Mouse (Mus musculus) frontal cortex, adult (tissue): ENCODE results near the gene Catsper2.
"Not testable (repeated sequence)": the region's sequence is repeated elsewhere in the genome, so short reads cannot be mapped to it uniquely, and the experiment has no call there.

Source experiments
- ATAC-seq: cut with Nextera tagmentation; 2 replicates; pipeline ENCODE4 v1.9.2; 2017; ENCODE audit warnings: mild to moderate bottlenecking, moderate library complexity, mixed read lengths; ENCODE audit not compliant: low TSS enrichment

Catsper2 gene

DNA sequence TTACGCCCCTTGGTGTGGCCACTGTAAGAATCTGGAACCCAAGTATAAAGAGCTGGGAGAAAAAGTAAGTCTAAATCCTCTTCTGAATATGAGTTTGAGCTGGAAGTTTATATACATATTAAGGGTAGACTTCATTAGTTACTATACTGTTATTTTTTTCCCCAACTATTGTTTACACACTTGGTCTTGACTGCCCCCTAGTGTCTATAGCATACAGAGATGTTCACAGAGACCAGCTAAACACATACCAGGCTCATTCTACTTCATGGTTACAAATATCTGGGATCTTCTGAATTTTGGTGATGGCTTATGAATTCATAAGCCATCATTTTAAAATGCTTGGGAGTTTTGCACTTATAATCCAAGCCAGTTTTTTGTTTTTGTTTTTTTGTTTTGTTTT lies 21.3 kb upstream of the Catsper2 start:
- ATAC-seq = no peak

DNA sequence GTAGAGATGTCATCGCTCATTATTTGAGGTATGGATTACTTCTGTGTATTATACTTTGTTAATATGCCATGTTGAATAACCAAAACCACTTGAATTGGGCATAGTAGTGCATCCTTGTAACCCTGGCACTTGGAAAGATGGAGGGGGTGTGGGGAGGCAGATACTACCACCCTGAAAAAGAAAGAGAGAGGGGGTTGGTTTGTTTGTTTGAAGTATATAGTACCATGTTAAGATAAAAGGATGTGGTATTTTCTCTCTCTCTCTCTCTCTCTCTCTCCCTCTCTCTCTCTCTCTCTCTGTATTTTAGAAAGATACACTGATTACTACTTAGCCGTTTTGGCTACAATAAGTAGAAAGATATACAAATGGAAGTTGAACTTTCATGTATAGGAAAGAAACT lies 12.3 kb upstream of the Catsper2 start:
- no peak for ATAC-seq

DNA sequence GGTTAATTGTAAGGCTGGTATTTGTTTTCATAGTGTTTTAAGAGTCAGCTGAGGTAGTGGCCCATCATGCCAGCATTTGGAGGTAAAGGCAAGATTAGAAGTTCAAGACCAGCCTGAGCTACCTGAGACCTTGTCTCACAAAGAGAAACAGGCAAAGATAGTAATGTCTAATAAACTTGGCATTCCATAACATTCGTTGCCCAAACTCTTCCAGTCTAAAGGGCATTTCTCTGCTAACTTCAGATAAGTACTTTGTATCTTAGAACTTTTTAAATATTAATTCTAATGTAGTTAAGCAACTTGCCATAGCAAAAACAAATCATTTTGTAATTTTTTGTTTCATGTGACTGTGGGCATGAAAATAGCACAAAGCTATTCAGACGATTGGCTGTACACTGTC lies 9.6 kb upstream of the Catsper2 start:
- ATAC-seq = no peak

DNA sequence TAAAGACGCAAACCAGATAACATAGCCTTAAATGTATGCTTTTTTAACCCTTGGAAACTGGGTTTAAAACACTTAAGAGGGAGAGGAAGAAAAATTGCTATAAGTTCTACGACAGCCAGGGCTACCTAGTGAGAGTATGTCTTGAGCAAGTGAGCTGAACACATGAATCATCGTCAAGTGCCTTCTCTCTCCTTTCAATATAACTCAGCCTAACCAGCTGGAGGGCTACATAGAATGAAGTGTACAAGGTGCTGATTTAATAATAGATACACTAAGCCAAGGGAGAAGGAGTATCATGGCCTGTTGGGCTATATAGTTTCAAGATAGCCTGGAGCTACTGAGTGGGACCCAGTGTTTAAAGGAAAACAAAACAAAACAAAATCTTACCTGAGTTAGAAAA lies 4.9 kb upstream of the Catsper2 start:
- no peak for ATAC-seq

DNA sequence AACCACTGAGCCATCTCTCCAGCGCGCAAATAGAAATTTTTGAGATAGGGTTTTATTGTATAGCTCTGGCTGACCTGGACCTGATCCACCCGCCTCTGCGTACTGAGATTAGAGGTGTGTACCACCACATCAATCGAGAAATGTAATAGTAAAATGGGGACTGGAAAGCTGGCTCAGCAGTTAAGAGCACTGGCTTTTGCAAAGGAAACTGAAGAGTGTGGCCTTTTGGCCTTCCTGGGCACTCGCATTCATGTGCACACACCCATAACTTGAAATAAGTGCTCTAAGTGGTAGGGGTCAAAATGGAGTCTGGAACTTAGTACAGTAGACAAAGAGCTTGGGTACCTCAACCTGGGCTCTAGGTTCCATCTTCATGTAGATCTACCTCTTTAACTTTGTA lies 2.8 kb upstream of the Catsper2 start:
- ATAC-seq = no peak

DNA sequence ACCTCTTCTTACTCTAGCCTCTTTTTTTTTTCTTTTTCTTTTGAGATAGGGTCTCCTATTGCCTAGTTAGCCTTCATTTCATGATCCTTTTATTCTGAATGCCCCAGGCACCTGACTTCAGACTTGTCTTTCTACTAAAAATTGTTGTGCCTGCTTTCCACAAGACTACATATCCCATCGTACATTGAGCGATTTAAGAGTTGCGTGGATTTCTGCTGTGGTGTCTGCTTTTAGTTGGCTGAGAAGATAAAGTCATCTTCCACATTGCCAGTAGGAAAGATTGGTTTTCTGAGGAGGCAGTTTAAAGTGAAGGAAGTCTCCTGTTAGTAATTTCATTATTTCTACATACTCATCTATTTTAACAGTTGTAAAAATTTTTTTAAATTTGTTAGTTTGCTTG lies 2.0 kb upstream of the Catsper2 start:
- ATAC-seq = no peak

DNA sequence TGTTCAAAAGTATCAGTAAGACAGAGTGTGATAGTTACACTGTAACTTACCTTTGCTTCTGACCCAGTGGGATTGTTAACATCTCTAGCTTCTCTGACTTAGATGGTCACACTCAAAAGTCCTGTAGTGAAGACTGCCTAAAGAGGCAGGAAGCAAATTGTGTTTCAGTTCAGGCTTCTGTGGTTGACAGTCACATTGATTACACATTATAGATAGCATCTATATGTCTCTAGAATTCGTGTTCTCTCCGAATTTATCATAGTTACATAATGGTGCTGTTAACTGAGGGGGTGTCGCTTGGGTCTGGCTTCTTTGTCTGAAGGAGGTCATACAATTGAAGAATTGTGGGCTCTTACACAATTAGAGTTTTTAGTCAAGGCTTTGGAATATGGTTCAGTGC lies 1.5 kb upstream of the Catsper2 start:
- ATAC-seq = no peak

DNA sequence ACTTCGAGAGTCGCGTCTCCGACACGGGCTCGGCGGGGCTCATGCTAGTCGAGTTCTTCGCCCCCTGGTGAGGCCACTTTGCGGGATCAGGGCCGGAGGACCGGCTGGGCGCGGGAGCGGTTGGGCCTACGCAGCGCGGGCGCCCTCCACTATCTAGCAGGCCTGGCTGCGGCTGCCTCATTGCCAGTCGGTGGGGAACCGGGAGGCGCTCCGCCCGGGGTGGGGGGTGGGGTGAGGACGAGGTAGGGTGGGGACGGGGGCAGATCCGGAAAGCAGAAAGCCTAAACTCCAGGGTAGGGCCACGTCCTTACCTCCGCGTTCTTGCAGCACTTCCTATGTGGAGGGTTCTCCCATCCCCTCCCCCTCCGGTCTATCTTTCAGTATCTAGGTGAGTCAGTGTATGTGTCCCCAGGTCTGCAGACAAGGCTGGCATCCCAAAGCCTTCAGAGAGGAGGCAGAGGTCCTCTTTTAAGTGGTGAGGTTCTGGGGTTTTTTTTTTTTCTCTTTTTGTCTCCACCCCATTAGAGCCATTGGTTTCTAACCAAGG lies 620 bp upstream of the Catsper2 start:
- ATAC-seq = peak; percentile 36

DNA sequence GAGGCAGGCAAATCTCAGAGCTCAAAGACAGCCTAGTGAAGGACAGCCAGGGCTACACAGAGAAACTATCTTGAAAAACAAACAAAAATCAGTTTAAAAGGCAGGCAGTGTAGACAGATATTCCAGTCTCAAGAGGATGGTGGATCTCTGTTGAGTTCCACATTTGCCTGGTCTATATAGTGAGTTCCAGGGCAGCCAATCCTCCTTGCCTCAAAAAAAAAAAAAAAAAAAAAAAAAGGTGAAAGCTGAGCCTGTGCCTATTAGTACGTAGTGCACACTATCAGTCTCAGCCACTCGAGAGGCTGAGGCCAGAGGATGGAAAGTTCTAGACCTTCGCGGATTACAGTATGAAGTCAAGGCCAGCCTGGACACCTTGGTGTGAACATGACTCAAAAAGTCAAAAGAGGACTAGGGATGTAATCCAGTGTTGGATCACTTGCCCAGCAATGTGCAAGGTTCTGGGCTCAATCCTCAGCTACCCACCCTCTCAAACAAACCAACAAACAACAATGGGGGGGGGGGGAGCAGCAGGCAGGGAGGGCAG lies 677 bp downstream of the Catsper2 start:
- ATAC-seq = no peak

DNA sequence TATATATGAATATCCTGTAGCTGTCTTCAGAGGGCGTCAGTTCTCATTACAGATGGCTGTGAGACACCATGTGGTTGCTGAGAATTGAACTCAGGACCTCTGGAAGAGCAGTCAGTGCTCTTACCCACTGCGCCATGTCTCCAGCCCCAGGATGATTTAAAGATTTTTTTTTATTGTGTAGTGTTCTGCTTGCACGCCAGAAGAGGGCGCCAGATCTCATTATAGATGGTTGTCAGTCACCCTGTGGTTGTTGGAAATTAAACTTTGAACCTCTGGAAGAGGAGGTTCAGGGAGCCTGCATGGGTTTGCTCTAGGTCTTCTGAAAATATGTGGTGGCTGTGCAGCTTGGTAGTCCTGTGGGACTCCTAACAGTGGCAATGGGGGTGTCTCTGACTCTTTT lies 5.4 kb downstream of the Catsper2 start:
- no peak for ATAC-seq

DNA sequence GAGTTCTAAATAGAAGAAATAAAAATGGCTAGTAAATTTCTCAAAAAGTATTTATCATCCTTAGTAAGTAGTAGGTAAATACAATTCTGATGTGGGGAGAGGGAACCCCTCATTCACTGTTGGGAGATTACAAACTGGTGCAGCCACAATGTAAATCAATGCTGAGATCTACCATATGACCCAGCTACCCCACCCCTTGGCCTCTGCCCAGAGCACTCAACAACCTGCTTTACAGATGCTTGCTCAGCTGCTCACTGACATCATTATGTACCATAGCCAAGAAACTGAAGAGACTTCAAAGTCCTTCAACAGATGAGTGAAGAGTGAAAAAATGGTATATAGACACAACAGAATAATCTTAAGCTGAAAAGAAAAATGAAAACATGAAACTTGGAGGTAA lies 10.3 kb downstream of the Catsper2 start:
- no peak for ATAC-seq

DNA sequence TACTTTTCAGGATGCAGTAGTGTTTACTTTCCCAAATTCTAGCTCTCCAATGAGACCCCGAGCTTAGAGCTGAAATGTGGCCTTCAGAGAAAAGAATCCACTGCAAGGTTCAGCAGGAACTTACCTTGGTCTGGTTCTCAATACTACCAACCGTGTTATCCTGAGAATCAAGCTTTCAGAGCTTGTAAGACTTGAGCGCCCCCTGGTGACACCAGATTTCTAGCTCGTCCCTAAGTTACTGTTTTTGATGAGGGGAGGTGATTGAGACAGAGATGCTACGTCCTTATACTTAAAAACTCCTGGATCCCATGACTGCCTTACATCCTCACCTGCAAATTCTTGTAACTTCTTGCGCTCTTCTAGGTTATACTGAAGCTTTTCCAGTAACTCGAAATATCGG lies 17.0 kb downstream of the Catsper2 start:
- peak; percentile 96 for ATAC-seq

DNA sequence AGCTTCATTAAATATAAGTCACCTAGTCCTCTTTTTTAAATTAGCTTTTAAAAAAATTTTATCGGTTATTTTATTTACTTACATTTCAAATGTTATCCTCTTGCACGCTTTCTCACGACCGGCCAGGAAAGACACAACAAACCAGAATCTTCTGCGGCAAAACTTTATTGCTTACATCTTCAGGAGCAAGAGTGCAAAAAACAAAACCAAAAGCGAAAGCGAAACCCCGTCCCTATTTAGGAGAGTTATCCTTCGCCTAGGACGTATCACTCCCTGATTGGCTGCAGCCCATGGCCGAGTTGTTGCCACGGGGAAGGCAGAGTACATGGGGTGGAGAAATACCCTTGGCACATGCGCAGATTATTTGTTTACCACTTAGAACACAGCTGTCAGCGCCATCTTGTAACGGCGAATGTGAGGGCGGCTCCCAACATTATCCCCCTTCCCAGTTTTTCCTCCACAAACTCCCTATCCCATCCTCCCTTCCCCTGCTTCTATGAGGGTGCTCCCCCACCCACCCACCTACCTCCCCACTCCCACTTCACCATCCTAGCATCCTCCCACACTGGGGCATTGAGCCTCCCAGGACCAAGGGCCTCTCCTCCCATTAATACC lies 26.5 kb downstream of the Catsper2 start, which contains the start of gene Strc:
TSS of gene Strc (minus strand) at position 208 of the 615 bp plus-strand sequence.
- ATAC-seq = not testable (repeated sequence)

DNA sequence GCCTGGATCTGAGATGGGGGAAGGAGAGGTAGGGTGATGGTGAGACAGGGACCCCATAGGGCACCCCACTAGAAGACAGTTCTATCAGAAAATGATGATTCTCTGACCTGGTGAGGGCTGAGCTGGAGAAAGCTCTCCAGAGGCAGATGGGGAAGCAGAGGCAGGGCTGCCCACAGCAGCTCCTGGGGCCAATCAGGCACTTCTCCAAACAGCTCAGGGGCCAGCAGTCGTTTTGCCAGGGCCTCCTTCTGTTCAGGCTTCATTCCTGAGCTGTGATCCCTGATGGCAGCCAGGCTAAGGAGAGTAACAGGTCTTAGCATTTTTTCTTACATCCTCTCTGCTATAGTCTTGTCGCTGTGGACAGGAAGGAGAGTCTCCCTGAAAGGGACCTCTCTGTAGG lies 38.8 kb downstream of the Catsper2 start:
- ATAC-seq = no peak

DNA sequence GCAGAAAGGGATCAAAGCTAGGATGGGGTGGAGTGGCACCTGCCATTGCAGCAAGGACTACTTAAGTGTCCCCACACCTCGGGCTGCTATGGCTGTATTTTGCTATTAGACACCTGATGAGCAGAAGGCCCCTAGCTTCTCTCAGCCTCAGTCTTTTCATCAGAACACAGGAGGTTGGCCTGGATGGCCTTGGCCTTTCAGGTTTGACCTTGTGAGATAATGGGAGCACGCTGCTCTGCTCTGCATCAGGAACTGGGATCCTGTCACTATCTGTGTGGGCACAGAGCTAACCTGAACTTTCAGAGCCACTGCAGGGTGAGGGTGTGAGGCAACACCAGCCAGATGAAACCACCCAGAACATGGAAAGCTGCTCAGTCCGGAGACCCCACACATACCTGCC lies 41.3 kb downstream of the Catsper2 start:
- ATAC-seq = no peak

DNA sequence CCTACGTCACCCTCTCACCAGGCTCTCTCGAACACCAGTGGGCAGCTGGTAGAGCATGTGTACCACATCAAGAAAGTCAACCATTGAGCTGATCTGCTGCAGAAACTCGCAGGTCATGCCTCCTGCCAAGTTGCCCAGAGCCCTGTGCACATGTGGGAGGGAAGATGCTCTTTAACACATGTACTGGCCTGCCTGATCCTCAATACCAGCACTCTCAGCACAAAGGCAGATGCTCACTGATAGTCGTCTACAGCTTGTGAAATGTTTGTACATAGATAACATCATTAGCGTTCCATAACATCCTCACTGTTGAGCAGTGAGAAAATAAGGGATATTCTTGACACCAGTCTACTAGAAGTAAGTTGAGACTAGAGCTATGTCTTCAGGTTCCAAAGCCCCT lies 42.7 kb downstream of the Catsper2 start:
- no peak for ATAC-seq

DNA sequence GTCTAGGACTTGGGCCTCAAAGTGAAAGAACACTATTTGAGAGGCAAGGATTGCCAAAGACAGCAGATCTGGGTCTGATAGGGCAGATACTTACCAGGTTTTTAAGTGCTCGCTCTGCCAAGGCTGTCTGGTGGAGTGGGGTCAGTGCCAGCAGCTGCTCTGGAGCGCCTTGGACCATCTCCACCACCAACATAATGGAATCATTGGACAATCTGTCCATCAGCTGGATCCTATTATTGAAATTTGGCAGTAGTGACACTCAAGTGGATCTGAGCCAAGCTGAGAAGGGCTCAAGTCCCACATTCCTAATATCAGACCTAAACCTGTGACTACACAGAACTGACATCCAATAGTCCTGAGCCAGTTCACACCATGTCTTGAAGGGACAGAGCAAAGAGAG lies 44.8 kb downstream of the Catsper2 start:
- ATAC-seq = no peak

DNA sequence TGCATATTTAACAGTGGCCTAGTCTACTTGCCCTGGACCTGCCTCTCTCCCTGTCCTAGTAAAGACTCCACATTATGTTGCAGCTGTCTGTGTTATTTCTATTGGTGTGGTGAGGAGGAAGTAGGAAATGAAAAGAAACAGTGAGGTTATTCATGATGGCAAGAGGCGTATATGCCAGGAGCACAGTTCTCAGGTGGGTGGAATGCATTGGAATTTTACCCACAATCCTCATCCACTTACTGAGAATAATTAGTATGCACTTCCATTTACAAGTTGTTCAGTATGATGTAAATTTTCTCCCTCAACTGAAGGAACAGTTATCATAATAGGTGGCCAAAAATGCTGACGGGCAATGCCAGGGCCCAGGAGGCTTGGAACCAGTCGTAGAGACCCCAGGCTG lies 49.9 kb downstream of the Catsper2 start:
- ATAC-seq = peak; percentile 26

DNA sequence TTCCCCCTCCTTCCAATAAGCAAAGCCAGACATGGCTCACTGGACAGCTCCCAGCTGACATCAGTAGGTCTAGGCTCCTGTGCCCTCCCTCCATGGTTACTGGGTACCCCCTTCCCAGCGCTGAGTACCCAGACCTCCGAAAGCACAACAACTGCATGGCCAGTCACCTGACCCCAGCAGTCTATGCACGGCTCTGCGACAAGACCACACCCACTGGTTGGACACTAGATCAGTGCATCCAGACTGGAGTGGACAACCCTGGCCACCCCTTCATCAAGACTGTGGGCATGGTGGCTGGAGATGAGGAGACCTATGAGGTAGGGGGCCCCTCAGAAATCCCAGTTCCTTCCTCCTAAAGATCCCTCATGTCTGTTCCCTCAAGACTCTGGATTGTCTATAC lies 54.1 kb downstream of the Catsper2 start:
- no peak for ATAC-seq

DNA sequence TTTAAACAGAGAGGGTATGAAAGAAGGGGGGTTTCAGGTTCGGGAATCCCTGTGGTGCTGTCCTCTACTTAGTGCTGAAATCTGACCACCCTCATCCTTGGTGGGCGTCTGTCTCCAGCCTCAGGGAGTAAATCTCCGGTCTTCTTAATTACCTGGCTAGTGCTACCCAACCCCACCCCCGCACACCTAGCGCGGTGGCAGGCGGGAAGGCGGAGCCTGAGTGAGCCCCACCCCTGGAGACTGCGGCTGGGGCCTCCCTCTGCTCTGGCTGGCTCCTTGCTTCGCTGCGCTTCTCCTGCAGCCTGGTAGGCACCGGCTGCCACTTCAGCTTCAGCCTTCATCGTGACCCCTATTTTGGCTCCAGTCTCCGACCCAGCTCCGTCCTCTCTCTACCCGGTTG lies 55.2 kb downstream of the Catsper2 start:
- ATAC-seq = peak; percentile 70

DNA sequence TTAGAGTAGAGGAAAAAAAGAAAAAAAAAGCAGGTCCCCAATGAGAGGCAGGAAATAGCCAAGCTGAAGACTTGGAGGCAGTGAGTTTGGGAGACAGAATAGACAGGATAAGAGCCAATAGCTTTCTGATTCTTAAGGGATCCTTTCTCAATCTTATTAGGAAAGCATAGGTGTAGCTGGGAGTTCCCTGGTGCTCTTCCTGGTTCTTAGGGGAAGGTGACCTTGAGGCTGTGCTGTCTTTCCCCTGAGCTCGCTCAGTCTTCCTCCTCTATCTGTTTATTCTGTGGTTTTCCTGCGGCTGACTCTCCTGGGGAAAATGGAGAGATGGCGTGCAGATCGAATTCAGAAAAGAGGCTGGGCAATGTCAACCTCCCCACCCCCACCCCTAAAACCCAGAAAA lies 55.6 kb downstream of the Catsper2 start:
- no peak for ATAC-seq

DNA sequence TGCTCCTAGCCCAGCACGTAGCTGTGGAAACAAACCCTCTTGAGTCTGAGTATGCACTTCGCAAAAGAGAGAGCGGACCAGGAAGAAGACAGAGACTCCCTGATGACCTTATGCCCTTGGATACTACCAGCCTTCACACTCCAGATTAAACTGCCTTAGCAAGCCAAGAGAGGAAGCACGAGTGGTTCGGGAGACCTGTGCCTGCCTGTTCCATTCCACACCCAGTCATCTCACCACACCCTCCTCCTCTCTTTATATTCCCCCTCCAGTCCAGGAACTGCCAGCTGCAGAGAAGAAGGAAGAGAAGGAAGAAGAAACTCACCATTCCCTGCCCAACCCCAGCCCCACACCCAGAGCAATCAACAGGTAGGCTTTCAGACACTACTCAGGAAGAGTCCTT lies 56.1 kb downstream of the Catsper2 start, which contains the start of gene Ckmt1:
TSS of gene Ckmt1 (plus strand) at position 221 of the 400 bp plus-strand sequence.
- ATAC-seq = no peak

DNA sequence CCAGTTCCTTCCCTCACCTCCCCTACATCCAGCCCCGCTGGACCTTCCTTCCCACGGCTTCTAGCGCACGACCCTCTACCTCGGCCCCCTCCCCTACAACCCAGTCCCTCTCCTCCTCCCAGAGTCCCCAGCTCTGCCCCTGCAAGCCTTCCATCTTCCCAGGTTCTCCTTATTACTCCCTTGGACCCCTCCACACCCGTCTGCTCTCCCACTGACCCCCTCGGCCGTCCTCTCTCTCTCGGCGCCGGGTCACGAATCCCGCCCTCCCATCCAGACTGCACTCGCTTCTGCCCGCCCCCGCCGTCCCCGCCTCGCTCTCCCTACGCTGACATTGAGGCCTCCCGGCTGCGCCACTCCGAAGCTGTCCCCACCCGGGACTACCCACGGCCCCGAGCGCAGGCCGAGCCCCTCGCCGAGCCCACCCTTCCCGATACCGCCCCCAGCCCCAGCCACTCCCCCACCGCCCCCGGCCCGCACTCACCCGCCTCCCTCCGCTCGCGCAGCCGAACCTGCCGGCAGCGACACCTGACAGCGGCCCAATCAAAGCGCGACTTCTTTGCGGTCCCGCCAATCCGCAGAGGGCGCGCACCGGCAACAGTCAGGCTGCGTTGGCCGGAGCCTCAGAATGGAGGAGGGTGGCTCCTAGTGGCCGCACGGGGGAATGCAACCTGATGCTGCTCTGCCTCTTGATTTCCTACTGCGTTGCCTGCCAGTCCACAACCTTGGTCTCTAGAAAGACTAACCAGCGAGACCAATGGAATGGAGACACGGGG lies 58.6 kb downstream of the Catsper2 start, which contains the start of gene Ppip5k1:
TSS of gene Ppip5k1 (minus strand) at position 577 of the 773 bp plus-strand sequence.
- ATAC-seq = peak; percentile 76
